Mouse (Mus musculus): Measurements from ENCODE around the gene Tdrd1. TPM values are rescaled to one million over a fixed set of nuclear protein-coding genes. Genes with fewer than 3 reads are reported as not detected.

The Tdrd1 gene
- not detected for polyA plus RNA-seq (2014; fragmentation: Illumina TruSeq; extraction: RNeasy Lipid Tissue Mini Kit (QIAGEN cat#74804); ENCODE audit: low read depth, low replicate concordance)

DNA sequence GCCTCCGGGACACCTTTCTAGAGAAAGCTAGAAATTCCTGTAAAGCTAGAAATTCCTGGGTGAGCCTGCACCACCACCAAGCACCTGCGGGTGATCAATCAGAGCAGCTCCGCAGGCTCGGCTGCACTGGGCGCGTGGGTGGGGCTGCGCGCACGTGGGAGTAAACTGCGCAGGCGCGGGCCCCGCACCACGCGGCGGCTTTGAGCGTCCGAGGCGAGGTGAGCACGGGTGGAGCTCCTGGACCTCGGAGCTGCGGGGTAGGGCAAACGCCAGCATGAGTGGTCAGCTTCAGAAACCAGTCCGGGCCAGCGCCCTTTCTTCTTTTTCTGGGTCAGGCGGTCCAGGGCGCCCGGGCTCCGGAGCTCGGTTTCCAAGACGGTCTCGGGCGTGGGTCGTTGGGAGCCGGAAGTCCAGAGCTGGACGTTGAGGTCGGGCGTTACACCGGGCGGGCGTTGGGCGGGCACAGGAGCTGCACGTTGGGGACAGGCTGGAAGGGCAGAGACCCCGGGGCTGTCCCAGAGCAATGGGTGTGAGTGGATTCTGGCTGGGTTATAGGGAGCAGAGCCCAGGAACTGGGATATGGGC lies at the start of gene Tdrd1:
Tdrd1 (plus strand) TSS at position 163 of the 585 bp plus-strand sequence.

GRCm38 (mm10) chr19:56821798-56822447 lies 4.1 kb upstream of the Tdrd1 start, which contains the start of gene Ccdc186:
Gene Ccdc186, minus strand, starts transcription at chr19:56822190.

DNA sequence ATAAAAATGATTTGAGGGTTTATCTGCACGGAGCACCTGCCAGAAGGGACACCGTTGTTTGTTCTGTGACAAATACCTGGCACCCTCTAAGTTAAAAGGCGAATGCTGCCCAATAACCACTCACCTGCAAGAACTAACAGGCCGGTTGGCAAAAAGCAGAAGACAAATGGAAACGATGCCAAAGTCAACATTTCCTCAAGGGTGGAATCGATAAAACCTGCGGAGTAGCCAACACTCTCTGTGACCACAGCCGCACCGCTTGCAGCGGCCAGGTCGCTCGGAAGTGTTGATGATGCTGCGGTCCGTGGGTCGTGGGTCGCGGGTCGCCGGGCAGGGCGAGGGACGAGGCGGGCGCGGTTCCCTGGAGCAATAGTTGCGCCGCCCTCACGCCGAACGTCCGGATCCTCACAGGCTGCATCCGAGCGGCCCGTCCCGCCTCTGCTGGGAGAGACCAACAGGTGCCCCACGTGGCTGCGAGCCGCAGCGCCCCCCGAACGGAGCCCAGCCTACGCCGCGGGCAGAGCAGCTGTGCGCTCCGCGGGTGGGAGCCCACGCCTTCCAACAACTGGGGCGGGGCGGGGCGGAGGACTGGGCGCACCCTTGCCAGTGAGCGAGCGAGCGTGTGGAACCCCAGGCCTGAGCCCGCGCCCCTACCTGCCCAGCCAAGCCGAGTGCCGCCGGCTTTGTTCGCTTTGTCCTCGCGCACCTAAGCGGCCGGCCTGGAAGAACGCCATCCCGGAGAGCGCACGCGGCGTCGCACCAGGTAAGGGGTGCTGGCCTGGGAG lies 48.0 kb downstream of the Tdrd1 start, which contains the start of gene Vwa2:
Vwa2 (plus strand) TSS at position 434 of the 785 bp plus-strand sequence.

Other genes starting within 250 kb of the Tdrd1 start
- gene Adrb1, start 104.0 kb upstream of the Tdrd1 start, polyA plus RNA-seq (2014; fragmentation: Illumina TruSeq; extraction: RNeasy Lipid Tissue Mini Kit (QIAGEN cat#74804); ENCODE audit: low read depth, low replicate concordance): 1.1 TPM
- gene Ccdc186, start 4.0 kb upstream of the Tdrd1 start, polyA plus RNA-seq (2014; fragmentation: Illumina TruSeq; extraction: RNeasy Lipid Tissue Mini Kit (QIAGEN cat#74804); ENCODE audit: low read depth, low replicate concordance): 52.3 TPM
- 3.6 TPM for gene Vwa2, start 48.0 kb downstream of the Tdrd1 start, polyA plus RNA-seq (2014; fragmentation: Illumina TruSeq; extraction: RNeasy Lipid Tissue Mini Kit (QIAGEN cat#74804); ENCODE audit: low read depth, low replicate concordance)
- gene Afap1l2, start 182.0 kb downstream of the Tdrd1 start, polyA plus RNA-seq (2014; fragmentation: Illumina TruSeq; extraction: RNeasy Lipid Tissue Mini Kit (QIAGEN cat#74804); ENCODE audit: low read depth, low replicate concordance): 11.7 TPM

Measured in kidney, adult 10 weeks (tissue).